Mouse (Mus musculus): ENCODE results near the gene Adssl1. TPM values are rescaled to one million over a fixed set of nuclear protein-coding genes. Genes with fewer than 3 reads are reported as not detected.

Adssl1 gene
- total and polyA plus RNA-seq, 3 experiments, result 58.2 to 63.9 TPM; not detected in 1

DNA sequence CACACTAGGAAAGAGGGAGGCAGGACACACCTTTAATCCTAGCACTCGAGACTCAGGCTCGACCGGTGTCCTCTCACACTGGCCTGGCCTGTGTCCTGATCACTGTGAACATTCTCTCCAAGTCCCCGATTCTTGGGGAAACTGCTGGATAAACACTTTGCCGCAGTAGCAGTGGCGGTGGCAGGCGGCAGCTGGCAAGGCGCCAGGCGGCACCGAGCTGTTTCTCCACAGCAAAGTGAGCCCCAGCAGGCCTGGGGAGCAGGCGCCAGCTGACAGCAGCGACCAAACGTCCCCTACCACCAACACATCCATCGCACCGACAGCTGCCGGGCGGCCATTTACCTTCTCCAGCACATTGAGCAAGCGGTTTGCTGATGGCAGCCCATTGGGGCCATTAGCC, 45.6 kb downstream of the Adssl1 start:
- Histone ChIP-seq H3K27ac (ENCODE audit: control insufficient read depth, low read depth, low read length) (no peak overlapping the region), H3K4me3 (ENCODE audit: control insufficient read depth in 1 of 2, insufficient read depth in 1 of 2, low read depth in 2 of 2, low read length in 2 of 2) (no peak overlapping the region), H3K27me3 (ENCODE audit: control insufficient read depth in 1 of 2, insufficient read depth in 2 of 2, low read length in 2 of 2) (no peaks in the 10 kb centered on the region), H3K4me1 (ENCODE audit: control insufficient read depth in 1 of 2, insufficient read depth in 2 of 2, low read length in 2 of 2) (no peaks in the 10 kb centered on the region), H3K9me3 (replicated peaks; ENCODE audit: insufficient read depth, low read length) (no peaks in the 10 kb centered on the region), H3K36me3 (ENCODE audit: control insufficient read depth in 1 of 2, insufficient read depth in 2 of 2, low read length in 2 of 2) (peaks cover 0 to 43% of the 10 kb centered on the region in 2 experiments; a peak in 2 of 4 replicates), H3K79me2 (ENCODE audit: control insufficient read depth, insufficient read depth, low read length, poor library complexity) (peaks cover 53% of the 10 kb centered on the region), H3K9ac (ENCODE audit: control insufficient read depth, low read depth, low read length, poor library complexity, severe bottlenecking) (no peak overlapping the region)
- no peak for DNase-seq (ENCODE audit: low read depth, low spot score)
- TF ChIP-seq ZC3H11A (IDR thresholded peaks at IDR 0.05; ENCODE audit: low read depth, low read length), result no peak
- no peak for TF ChIP-seq ZMIZ1 (IDR thresholded peaks at IDR 0.05; ENCODE audit: low read depth, low read length)
- no peak for TF ChIP-seq NELFE (IDR thresholded peaks at IDR 0.05; ENCODE audit: low read depth, low read length)

DNA sequence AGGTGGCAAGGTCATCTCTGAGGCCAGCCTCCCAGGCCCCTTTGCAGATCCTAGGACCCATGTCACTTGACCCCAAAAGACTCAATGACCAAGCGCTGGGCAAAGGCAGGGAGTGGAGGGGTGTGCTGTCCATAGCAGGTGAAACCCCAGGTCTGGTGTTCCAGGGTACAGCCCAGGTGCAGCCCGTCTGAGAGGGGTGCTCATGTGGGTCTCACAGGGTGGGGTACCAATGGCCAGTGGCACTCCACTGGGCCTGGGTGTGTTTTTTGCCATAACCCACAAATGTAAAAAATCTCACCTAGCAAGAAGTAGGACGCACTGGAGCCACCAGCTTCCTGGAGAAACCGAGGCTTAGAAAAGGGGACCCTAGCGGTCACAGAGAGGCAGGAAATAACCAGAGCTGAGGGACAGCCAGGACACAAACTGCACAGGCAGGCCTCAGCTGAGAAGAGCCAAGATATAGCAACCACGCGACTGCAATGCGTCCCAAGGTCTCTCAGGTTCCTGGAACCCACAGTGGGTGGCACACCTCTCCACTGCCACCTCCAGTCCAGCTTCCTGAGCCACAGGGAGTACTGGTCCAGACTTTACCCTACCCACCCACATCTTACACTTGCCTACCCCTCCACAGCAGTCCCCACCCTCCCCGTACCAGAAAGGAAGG, 46.2 kb downstream of the Adssl1 start:
- H3K36me3 ChIP-seq (ENCODE audit: control insufficient read depth in 1 of 2, insufficient read depth in 2 of 2, low read length in 2 of 2), result peaks cover 0 to 42% of the 10 kb centered on the region in 2 experiments; a peak in 2 of 4 replicates
- H3K27me3 ChIP-seq (ENCODE audit: control insufficient read depth in 1 of 2, insufficient read depth in 2 of 2, low read length in 2 of 2), result no peaks in the 10 kb centered on the region
- no peaks in the 10 kb centered on the region for H3K4me1 ChIP-seq (ENCODE audit: control insufficient read depth in 1 of 2, insufficient read depth in 2 of 2, low read length in 2 of 2)
- DNase-seq (ENCODE audit: low read depth, low spot score), result no peak
- H3K79me2 ChIP-seq (ENCODE audit: control insufficient read depth, insufficient read depth, low read length, poor library complexity), result peaks cover 59% of the 10 kb centered on the region
- H3K27ac ChIP-seq (ENCODE audit: control insufficient read depth, low read depth, low read length), result no peak overlapping the region
- H3K9me3 ChIP-seq (replicated peaks; ENCODE audit: insufficient read depth, low read length), result no peaks in the 10 kb centered on the region
- no peak overlapping the region for H3K9ac ChIP-seq (ENCODE audit: control insufficient read depth, low read depth, low read length, poor library complexity, severe bottlenecking)
- H3K4me3 ChIP-seq (ENCODE audit: control insufficient read depth in 1 of 2, insufficient read depth in 1 of 2, low read depth in 2 of 2, low read length in 2 of 2), result no peak overlapping the region
- TF ChIP-seq MEF2A (IDR thresholded peaks at IDR 0.05; ENCODE audit: extremely low read depth, insufficient replicate concordance, low read depth, low read length, poor library complexity, severe bottlenecking) (no peak), USF2 (IDR thresholded peaks at IDR 0.05; ENCODE audit: borderline replicate concordance in 1 of 2, insufficient read depth in 1 of 2, low read depth in 1 of 2, low read length in 2 of 2) (no peak)

DNA sequence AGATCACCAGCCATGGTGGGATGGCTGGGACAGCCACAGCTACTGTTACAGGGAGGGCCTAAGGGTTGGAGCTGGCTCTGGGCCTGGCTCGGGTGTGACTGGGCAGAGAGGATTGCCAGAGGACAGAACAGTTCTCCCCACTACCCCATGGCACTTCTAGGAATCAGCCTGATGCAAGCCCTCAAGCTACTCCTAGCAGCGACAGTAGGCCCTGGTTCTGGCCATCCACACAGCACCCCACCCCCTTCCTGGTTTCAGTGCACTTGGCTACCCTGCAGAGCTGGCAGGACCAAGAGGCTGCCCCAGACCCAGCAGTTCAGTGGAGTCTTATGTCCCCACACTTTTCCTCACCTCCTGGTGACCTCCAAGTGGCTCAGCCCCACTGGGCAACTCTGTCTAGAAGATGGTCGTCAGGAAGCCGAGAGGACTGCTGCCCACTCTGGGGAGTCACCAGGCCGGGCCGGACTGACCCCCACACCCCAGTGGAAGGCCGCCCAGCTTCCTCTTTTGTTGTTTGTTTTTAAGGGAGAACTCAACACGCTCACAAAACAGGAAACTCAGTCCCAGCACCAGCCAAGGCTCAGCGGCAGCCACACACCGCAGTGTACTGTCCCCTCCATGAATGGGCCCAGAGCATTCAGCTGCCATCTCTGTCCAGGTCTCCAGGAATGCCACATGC, 47.9 kb downstream of the Adssl1 start:
- no peak overlapping the region for H3K27ac ChIP-seq (ENCODE audit: control insufficient read depth, low read depth, low read length)
- H3K36me3 ChIP-seq (ENCODE audit: control insufficient read depth in 1 of 2, insufficient read depth in 2 of 2, low read length in 2 of 2), result peaks cover 11 to 34% of the 10 kb centered on the region in 2 experiments
- peaks cover 76% of the 10 kb centered on the region for H3K79me2 ChIP-seq (ENCODE audit: control insufficient read depth, insufficient read depth, low read length, poor library complexity)
- H3K9ac ChIP-seq (ENCODE audit: control insufficient read depth, low read depth, low read length, poor library complexity, severe bottlenecking), result no peak overlapping the region
- peaks cover 3 to 15% of the 10 kb centered on the region in 2 experiments for H3K4me1 ChIP-seq (ENCODE audit: control insufficient read depth in 1 of 2, insufficient read depth in 2 of 2, low read length in 2 of 2)
- no peaks in the 10 kb centered on the region for H3K27me3 ChIP-seq (ENCODE audit: control insufficient read depth in 1 of 2, insufficient read depth in 2 of 2, low read length in 2 of 2)
- H3K4me3 ChIP-seq (ENCODE audit: control insufficient read depth in 1 of 2, insufficient read depth in 1 of 2, low read depth in 2 of 2, low read length in 2 of 2), result no peak overlapping the region
- no peak for TF ChIP-seq CHD2 (IDR thresholded peaks at IDR 0.05; ENCODE audit: low read length)
- TF ChIP-seq RCOR1 (IDR thresholded peaks at IDR 0.05; ENCODE audit: low read depth, low read length), result no peak
- no peak for TF ChIP-seq ELF1 (IDR thresholded peaks at IDR 0.05; ENCODE audit: low read depth, low read length)
- no peak for TF ChIP-seq ZNF384 (IDR thresholded peaks at IDR 0.05; ENCODE audit: low read depth, low read length)
- TF ChIP-seq USF1 (IDR thresholded peaks at IDR 0.05; ENCODE audit: low read depth, low read length), result no peak
- no peak for TF ChIP-seq MEF2A (IDR thresholded peaks at IDR 0.05; ENCODE audit: extremely low read depth, insufficient replicate concordance, low read depth, low read length, poor library complexity, severe bottlenecking)
- no peak for TF ChIP-seq E2F4 (IDR thresholded peaks at IDR 0.05; ENCODE audit: borderline replicate concordance, low read depth, low read length)
- no peak for TF ChIP-seq MAX (IDR thresholded peaks at IDR 0.05; ENCODE audit: low read length)
- no peak for TF ChIP-seq POLR2AphosphoS5 (IDR thresholded peaks at IDR 0.05; ENCODE audit: borderline replicate concordance, low read depth, low read length)
- TF ChIP-seq TAL1 (IDR thresholded peaks at IDR 0.05; ENCODE audit: low read length), result no peak
- no peak for TF ChIP-seq GABPA (IDR thresholded peaks at IDR 0.05; ENCODE audit: low read depth, low read length)
- TF ChIP-seq NRF1 (IDR thresholded peaks at IDR 0.05; ENCODE audit: insufficient read depth, low read depth, low read length, poor library complexity, severe bottlenecking), result no peak
- no peak for TF ChIP-seq ZMIZ1 (IDR thresholded peaks at IDR 0.05; ENCODE audit: low read depth, low read length)
- no peak for TF ChIP-seq CTCF (IDR thresholded peaks at IDR 0.05 in 2 of 3, conservative IDR thresholded peaks at IDR 0.05 in 1 of 3; ENCODE audit: control insufficient read depth in 1 of 3, insufficient read depth in 1 of 3, low read depth in 2 of 3, low read length in 3 of 3, poor library complexity in 1 of 3, severe bottlenecking in 1 of 3)
- TF ChIP-seq SIN3A (IDR thresholded peaks at IDR 0.05; ENCODE audit: low read length), result no peak
- TF ChIP-seq JUND (IDR thresholded peaks at IDR 0.05; ENCODE audit: low read depth, low read length), result no peak
- TF ChIP-seq MYC (IDR thresholded peaks at IDR 0.05; ENCODE audit: low read depth, low read length), result no peak
- no peak for TF ChIP-seq GATA1 (IDR thresholded peaks at IDR 0.05; ENCODE audit: low read depth, low read length)
- H3K9me3 ChIP-seq (replicated peaks; ENCODE audit: insufficient read depth, low read length), result no peaks in the 10 kb centered on the region
- DNase-seq (ENCODE audit: low read depth, low spot score), result no peak
